Mouse (Mus musculus): ENCODE data around the gene Tmem104. TPM values are rescaled to one million over a fixed set of nuclear protein-coding genes. Genes with fewer than 3 reads are reported as not detected.

The Tmem104 gene
- polyA plus RNA-seq, 1 experiment from 2014 or later = 10.3 TPM

GRCm38 (mm10) chr11:115282723-115283485 is 95.6 kb downstream of the Tmem104 start:
- no peak overlapping the region for H3K9ac ChIP-seq (replicated peaks)
- ATAC-seq = no peak
- no peak overlapping the region for H3K27ac ChIP-seq
- H3K9me3 ChIP-seq = no peaks in the 10 kb centered on the region
- H3K4me1 ChIP-seq (replicated peaks) = peaks cover 12% of the 10 kb centered on the region
- no peaks in the 10 kb centered on the region for H3K36me3 ChIP-seq
- no peak overlapping the region for H3K4me2 ChIP-seq (replicated peaks)
- no peaks in the 10 kb centered on the region for H3K27me3 ChIP-seq
- H3K4me3 ChIP-seq (replicated peaks) = no peak overlapping the region
- 74% methylated on average over 8 of the region's 8 CpGs for WGBS

- Histone ChIP-seq H3K9ac (replicated peaks) (no peak overlapping the region), H3K9me3 (no peaks in the 10 kb centered on the region), H3K4me1 (replicated peaks) (peaks cover 10% of the 10 kb centered on the region; the same call in 1 of the 2 replicates), H3K27me3 (no peaks in the 10 kb centered on the region), H3K4me2 (replicated peaks) (no peak overlapping the region), H3K27ac (no peak overlapping the region), H3K36me3 (no peaks in the 10 kb centered on the region), H3K4me3 (replicated peaks) (no peak overlapping the region)
- WGBS = 78% methylated on average over 9 of the region's 9 CpGs
- no peak for ATAC-seq
Measured at GRCm38 (mm10) chr11:115283486-115283765, 96.1 kb downstream of the Tmem104 start.

- Histone ChIP-seq H3K4me1 (replicated peaks) (peaks cover 10% of the 10 kb centered on the region; the same call in 1 of the 2 replicates), H3K27ac (no peak overlapping the region), H3K27me3 (no peaks in the 10 kb centered on the region), H3K9me3 (no peaks in the 10 kb centered on the region), H3K36me3 (no peaks in the 10 kb centered on the region), H3K4me2 (replicated peaks) (no peak overlapping the region), H3K9ac (replicated peaks) (no peak overlapping the region), H3K4me3 (replicated peaks) (no peak overlapping the region)
- WGBS = 85% methylated on average over 12 of the region's 12 CpGs
- ATAC-seq = no peak
Measured at GRCm38 (mm10) chr11:115283891-115284620, 96.8 kb downstream of the Tmem104 start.

GRCm38 (mm10) chr11:115285282-115285681 is 98.0 kb downstream of the Tmem104 start:
- no peak overlapping the region for H3K9ac ChIP-seq (replicated peaks)
- no peak overlapping the region for H3K27ac ChIP-seq
- no peak for ATAC-seq
- H3K4me1 ChIP-seq (replicated peaks) = peaks cover 10% of the 10 kb centered on the region; the same call in 1 of the 2 replicates
- no peak overlapping the region for H3K4me2 ChIP-seq (replicated peaks)
- no peaks in the 10 kb centered on the region for H3K27me3 ChIP-seq
- no peaks in the 10 kb centered on the region for H3K36me3 ChIP-seq
- no peak overlapping the region for H3K4me3 ChIP-seq (replicated peaks)
- 75% methylated on average over 4 of the region's 4 CpGs for WGBS
- H3K9me3 ChIP-seq = no peaks in the 10 kb centered on the region

GRCm38 (mm10) chr11:115286201-115286993 is 99.1 kb downstream of the Tmem104 start:
- ATAC-seq = no peak
- 78% methylated on average over 19 of the region's 19 CpGs for WGBS
- no peaks in the 10 kb centered on the region for H3K9me3 ChIP-seq
- no peaks in the 10 kb centered on the region for H3K36me3 ChIP-seq
- H3K27me3 ChIP-seq = no peaks in the 10 kb centered on the region
- peaks cover 10% of the 10 kb centered on the region; the same call in 1 of the 2 replicates for H3K4me1 ChIP-seq (replicated peaks)
- H3K27ac ChIP-seq = no peak overlapping the region
- H3K4me3 ChIP-seq (replicated peaks) = no peak overlapping the region
- H3K4me2 ChIP-seq (replicated peaks) = no peak overlapping the region
- H3K9ac ChIP-seq (replicated peaks) = no peak overlapping the region

GRCm38 (mm10) chr11:115287386-115287785 is 100.1 kb downstream of the Tmem104 start:
- Histone ChIP-seq H3K27me3 (no peaks in the 10 kb centered on the region), H3K4me3 (replicated peaks) (no peak overlapping the region), H3K9ac (replicated peaks) (no peak overlapping the region), H3K4me2 (replicated peaks) (no peak overlapping the region), H3K9me3 (no peaks in the 10 kb centered on the region), H3K36me3 (no peaks in the 10 kb centered on the region), H3K4me1 (replicated peaks) (peaks cover 10% of the 10 kb centered on the region; the same call in 1 of the 2 replicates), H3K27ac (no peak overlapping the region)
- ATAC-seq = no peak
- WGBS = 85% methylated on average over 5 of the region's 5 CpGs

- ATAC-seq = no peak
- Histone ChIP-seq H3K4me3 (replicated peaks) (no peak overlapping the region), H3K27me3 (no peaks in the 10 kb centered on the region), H3K36me3 (no peaks in the 10 kb centered on the region), H3K9ac (replicated peaks) (no peak overlapping the region), H3K27ac (no peak overlapping the region), H3K4me1 (replicated peaks) (peaks cover 10% of the 10 kb centered on the region; the same call in 1 of the 2 replicates), H3K9me3 (no peaks in the 10 kb centered on the region), H3K4me2 (replicated peaks) (no peak overlapping the region)
- 77% methylated on average over 2 of the region's 2 CpGs for WGBS
Measured at GRCm38 (mm10) chr11:115288305-115288704, 101.0 kb downstream of the Tmem104 start.

GRCm38 (mm10) chr11:115289885-115290284 is 102.6 kb downstream of the Tmem104 start:
- H3K4me3 ChIP-seq (replicated peaks) = no peak overlapping the region
- WGBS = 90% methylated on average over 8 of the region's 8 CpGs
- H3K27ac ChIP-seq = no peak overlapping the region
- no peak overlapping the region for H3K9ac ChIP-seq (replicated peaks)
- no peaks in the 10 kb centered on the region for H3K36me3 ChIP-seq
- no peak overlapping the region for H3K4me2 ChIP-seq (replicated peaks)
- H3K27me3 ChIP-seq = no peaks in the 10 kb centered on the region
- H3K9me3 ChIP-seq = no peaks in the 10 kb centered on the region
- ATAC-seq = no peak
- peaks cover 10% of the 10 kb centered on the region; the same call in 1 of the 2 replicates for H3K4me1 ChIP-seq (replicated peaks)

GRCm38 (mm10) chr11:115290314-115290713 is 103.0 kb downstream of the Tmem104 start:
- no peaks in the 10 kb centered on the region for H3K36me3 ChIP-seq
- H3K9me3 ChIP-seq = no peaks in the 10 kb centered on the region
- H3K4me1 ChIP-seq (replicated peaks) = peaks cover 10% of the 10 kb centered on the region; the same call in 1 of the 2 replicates
- ATAC-seq = no peak
- no peak overlapping the region for H3K4me3 ChIP-seq (replicated peaks)
- 93% methylated on average over 1 of the region's 1 CpGs for WGBS
- no peaks in the 10 kb centered on the region for H3K27me3 ChIP-seq
- no peak overlapping the region for H3K9ac ChIP-seq (replicated peaks)
- H3K4me2 ChIP-seq (replicated peaks) = no peak overlapping the region
- no peak overlapping the region for H3K27ac ChIP-seq

- no peak for ATAC-seq
Measured at GRCm38 (mm10) chr11:115290919-115291318, 103.6 kb downstream of the Tmem104 start.

GRCm38 (mm10) chr11:115291503-115291902 is 104.2 kb downstream of the Tmem104 start:
- Histone ChIP-seq H3K36me3 (no peaks in the 10 kb centered on the region), H3K4me1 (replicated peaks) (peaks cover 7% of the 10 kb centered on the region; the same call in 1 of the 2 replicates), H3K27ac (no peak overlapping the region), H3K4me2 (replicated peaks) (no peak overlapping the region), H3K9me3 (no peaks in the 10 kb centered on the region), H3K27me3 (peaks cover 6% of the 10 kb centered on the region; the same call in 1 of the 2 replicates), H3K9ac (replicated peaks) (no peak overlapping the region), H3K4me3 (replicated peaks) (no peak overlapping the region)
- WGBS = 81% methylated on average over 10 of the region's 10 CpGs
- ATAC-seq = no peak

More at GRCm38 (mm10) chr11:115290919-115291318, 103.6 kb downstream of the Tmem104 start:
- H3K4me2 ChIP-seq (replicated peaks) = no peak overlapping the region
- H3K4me3 ChIP-seq (replicated peaks) = no peak overlapping the region
- H3K36me3 ChIP-seq = no peaks in the 10 kb centered on the region
- H3K9ac ChIP-seq (replicated peaks) = no peak overlapping the region
- no peak overlapping the region for H3K27ac ChIP-seq
- H3K27me3 ChIP-seq = 0 out of 2 replicates have a peak, but pooled peaks cover under 1% of the 10 kb centered on the region
- H3K4me1 ChIP-seq (replicated peaks) = peaks cover 10% of the 10 kb centered on the region; the same call in 1 of the 2 replicates
- WGBS = 90% methylated on average over 6 of the region's 6 CpGs
- H3K9me3 ChIP-seq = no peaks in the 10 kb centered on the region
